8 mouse cellular contexts compared by ENCODE assay signal in genomic region chr1:171102547-171103177, GRCm38 (mm10). TPM values are rescaled to one million over a fixed set of nuclear protein-coding genes. Genes with fewer than 3 reads are reported as not detected.
DNase-seq lines count a peak whose midpoint lies in the region; ATAC-seq and TF ChIP-seq lines count a peak whose summit lies in the region.

No protein-coding gene starts in this region.

- peak overlapping the region; percentile 81 for H3K4me3 ChIP-seq in bone marrow macrophage, adult 2 months (ENCODE audit: insufficient read depth, low read length)
- peak overlapping the region; percentile 71 for H3K4me3 ChIP-seq in embryonic facial prominence, embryonic 15.5 days (replicated peaks)
- H3K4me3 ChIP-seq in limb, embryonic 14.5 days (replicated peaks; ENCODE audit: low read length), result peak overlapping the region; percentile 61
- peak overlapping the region; percentile 79 for H3K4me3 ChIP-seq in midbrain, embryonic 16.5 days (ENCODE audit: low read depth, low read length)
- peak overlapping the region; percentile 81 for H3K4me3 ChIP-seq in spleen, adult 2 months (ENCODE audit: extremely low read depth, insufficient read depth, insufficient read length)

- ATAC-seq in embryonic facial prominence, embryonic 15.5 days (ENCODE audit: insufficient number of reproducible peaks, low FRiP score, low TSS enrichment, low read depth), result peak; percentile 90
- peak; percentile 90 for ATAC-seq in limb, embryonic 14.5 days (ENCODE audit: low FRiP score, low read depth)
- ATAC-seq in midbrain, embryonic 16.5 days, result peak; percentile 93

- TF ChIP-seq CTCF in bone marrow macrophage, adult 2 months (IDR thresholded peaks at IDR 0.05; ENCODE audit: low read depth, low read length), result no peak
- no peak for TF ChIP-seq CTCF in spleen, adult 2 months (IDR thresholded peaks at IDR 0.05; ENCODE audit: extremely low read depth, insufficient read depth, insufficient read length, insufficient replicate concordance)

- peak; percentile 87 for DNase-seq in A20 (ENCODE audit: low read depth, low spot score)
- peak; percentile 71 to 89 for DNase-seq in heart, adult 9 months (ENCODE audit: low spot score in 2 of 2)
- DNase-seq in kidney, adult 9 months, result peak; percentile 91
- DNase-seq in limb, embryonic 14.5 days (ENCODE audit: low spot score), result peak; percentile 94
- peak; percentile 61 to 70 for DNase-seq in spleen, adult 2 months (ENCODE audit: low read depth in 1 of 2, low spot score in 2 of 2)

- under 1% methylated on average over 35 of the region's 35 CpGs for WGBS in embryonic facial prominence, embryonic 15.5 days
- under 1% methylated on average over 35 of the region's 35 CpGs for WGBS in limb, embryonic 14.5 days
- under 1% methylated on average over 35 of the region's 35 CpGs for WGBS in midbrain, embryonic 16.5 days
- under 1% methylated on average over 35 of the region's 35 CpGs for WGBS in spleen, adult 2 months

- TF ChIP-seq POLR2A in bone marrow macrophage, adult 2 months (IDR thresholded peaks at IDR 0.05; ENCODE audit: borderline replicate concordance, low read depth, low read length), result no peak
- no peak for TF ChIP-seq POLR2A in limb, embryonic 14.5 days (IDR thresholded peaks at IDR 0.05; ENCODE audit: borderline replicate concordance, extremely low read depth, insufficient read depth, insufficient read length)
- no peak for TF ChIP-seq POLR2A in spleen, adult 2 months (IDR thresholded peaks at IDR 0.05; ENCODE audit: low read depth, low read length)

- H3K4me1 ChIP-seq in bone marrow macrophage, adult 2 months (ENCODE audit: control insufficient read depth, insufficient read depth, low read length), result peaks cover 7% of the 10 kb centered on the region; the same call in 1 of the 2 replicates
- peaks cover 7% of the 10 kb centered on the region; the same call in 1 of the 2 replicates for H3K4me1 ChIP-seq in embryonic facial prominence, embryonic 15.5 days
- H3K4me1 ChIP-seq in limb, embryonic 14.5 days (ENCODE audit: control insufficient read depth, insufficient read depth, low read length), result 0 out of 2 replicates have a peak, but pooled peaks cover 3% of the 10 kb centered on the region
- peaks cover 9% of the 10 kb centered on the region; the same call in 1 of the 2 replicates for H3K4me1 ChIP-seq in midbrain, embryonic 16.5 days (ENCODE audit: control insufficient read depth, insufficient read depth, low read length)
- no peaks in the 10 kb centered on the region for H3K4me1 ChIP-seq in spleen, adult 2 months (ENCODE audit: control insufficient read depth, insufficient read depth, insufficient read length)

- H3K36me3 ChIP-seq in embryonic facial prominence, embryonic 15.5 days, result no peaks in the 10 kb centered on the region
- no peaks in the 10 kb centered on the region for H3K36me3 ChIP-seq in limb, embryonic 14.5 days (ENCODE audit: control insufficient read depth, insufficient read depth, low read length)
- no peaks in the 10 kb centered on the region for H3K36me3 ChIP-seq in midbrain, embryonic 16.5 days (ENCODE audit: control insufficient read depth, insufficient read depth, low read length)
- no peaks in the 10 kb centered on the region for H3K36me3 ChIP-seq in spleen, adult 2 months (ENCODE audit: control insufficient read depth, insufficient read depth, low read length)

- no peaks in the 10 kb centered on the region for H3K9me3 ChIP-seq in embryonic facial prominence, embryonic 15.5 days (replicated peaks)
- no peaks in the 10 kb centered on the region for H3K9me3 ChIP-seq in limb, embryonic 14.5 days (ENCODE audit: control insufficient read depth, low read length)
- H3K9me3 ChIP-seq in midbrain, embryonic 16.5 days (replicated peaks; ENCODE audit: control insufficient read depth, low read length, poor library complexity, severe bottlenecking), result no peaks in the 10 kb centered on the region

- H3K27ac ChIP-seq in bone marrow macrophage, adult 2 months (ENCODE audit: insufficient read depth, low read depth, low read length), result no peak overlapping the region
- peak overlapping the region; percentile 78 for H3K27ac ChIP-seq in embryonic facial prominence, embryonic 15.5 days (replicated peaks)
- no peak overlapping the region; the same call in 1 of the 2 replicates for H3K27ac ChIP-seq in limb, embryonic 14.5 days (replicated peaks; ENCODE audit: low read depth, low read length)
- peak overlapping the region; percentile 87 for H3K27ac ChIP-seq in midbrain, embryonic 16.5 days (ENCODE audit: low read length)
- 0 out of 2 replicates have a peak overlapping the region, but pooled peaks have one; percentile 6 for H3K27ac ChIP-seq in spleen, adult 2 months (ENCODE audit: insufficient read depth, low read length)

- H3K9ac ChIP-seq in embryonic facial prominence, embryonic 15.5 days, result peak overlapping the region; percentile 42; the same call in 1 of the 2 replicates
- peak overlapping the region; percentile 53 for H3K9ac ChIP-seq in limb, embryonic 14.5 days (ENCODE audit: low read depth, low read length, severe bottlenecking)
- H3K9ac ChIP-seq in midbrain, embryonic 16.5 days (ENCODE audit: low read depth, low read length), result peak overlapping the region; percentile 78

- H3K27me3 ChIP-seq in embryonic facial prominence, embryonic 15.5 days, result no peaks in the 10 kb centered on the region
- no peaks in the 10 kb centered on the region for H3K27me3 ChIP-seq in limb, embryonic 14.5 days (ENCODE audit: control insufficient read depth, insufficient read depth, low read length)
- H3K27me3 ChIP-seq in midbrain, embryonic 16.5 days (ENCODE audit: control insufficient read depth, insufficient read depth, low read depth, low read length), result no peaks in the 10 kb centered on the region
- no peaks in the 10 kb centered on the region for H3K27me3 ChIP-seq in spleen, adult 2 months (ENCODE audit: control insufficient read depth, insufficient read depth, low read length)

- H3K4me2 ChIP-seq in embryonic facial prominence, embryonic 15.5 days (replicated peaks), result peak overlapping the region; percentile 66
- H3K4me2 ChIP-seq in limb, embryonic 14.5 days (replicated peaks; ENCODE audit: low read depth, low read length, severe bottlenecking), result peak overlapping the region; percentile 51
- peak overlapping the region; percentile 61 for H3K4me2 ChIP-seq in midbrain, embryonic 16.5 days (ENCODE audit: low read length)

RNA-seq across cellular contexts. Expression of gene Cfap126, which starts 11.1 kb away (rescaled TPM):
- 4.5 and 5.7 TPM in 2 replicates for polyA plus RNA-seq in bone marrow macrophage, adult 2 months (2012; ENCODE audit: insufficient read depth, insufficient read length, missing spikeins)
- 14.2 and 28.6 TPM in 2 replicates for polyA plus RNA-seq in embryonic facial prominence, embryonic 15.5 days (2015; fragmentation: Nextera tagmentation; extraction: Ambion mirVana)
- 2.1 and 2.7 TPM in 2 replicates for polyA plus RNA-seq in limb, embryonic 14.5 days (2012; rRNA removed)
- polyA plus RNA-seq in limb, embryonic 14.5 days (2014; fragmentation: Nextera tagmentation; extraction: Ambion mirVana), result 1.1 and 1.3 TPM in 2 replicates
- 7.8 and 9.2 TPM in 2 replicates for polyA plus RNA-seq in midbrain, embryonic 16.5 days (2015; fragmentation: Nextera tagmentation; extraction: Ambion mirVana)
- polyA plus RNA-seq in spleen, adult 2 months (2012; rRNA removed), result 2.4 and 3.4 TPM in 2 replicates

RNA-seq across cellular contexts. Expression of gene Fcgr3, which starts 37.9 kb away (rescaled TPM):
- 1,121 and 1,154 TPM in 2 replicates for polyA plus RNA-seq in bone marrow macrophage, adult 2 months (2012; ENCODE audit: insufficient read depth, insufficient read length, missing spikeins)
- 25.6 and 26.1 TPM in 2 replicates for polyA plus RNA-seq in embryonic facial prominence, embryonic 15.5 days (2015; fragmentation: Nextera tagmentation; extraction: Ambion mirVana)
- 12.8 and 13.7 TPM in 2 replicates for polyA plus RNA-seq in limb, embryonic 14.5 days (2012; rRNA removed)
- 17.6 and 19.7 TPM in 2 replicates for polyA plus RNA-seq in limb, embryonic 14.5 days (2014; fragmentation: Nextera tagmentation; extraction: Ambion mirVana)
- 6.8 and 9.0 TPM in 2 replicates for polyA plus RNA-seq in midbrain, embryonic 16.5 days (2015; fragmentation: Nextera tagmentation; extraction: Ambion mirVana)
- polyA plus RNA-seq in spleen, adult 2 months (2012; rRNA removed), result 20.6 and 24.5 TPM in 2 replicates

RNA-seq across cellular contexts. Expression of gene Sdhc, which starts 47.7 kb away (rescaled TPM):
- 205 and 226 TPM in 2 replicates for polyA plus RNA-seq in bone marrow macrophage, adult 2 months (2012; ENCODE audit: insufficient read depth, insufficient read length, missing spikeins)
- 261 and 274 TPM in 2 replicates for polyA plus RNA-seq in embryonic facial prominence, embryonic 15.5 days (2015; fragmentation: Nextera tagmentation; extraction: Ambion mirVana)
- polyA plus RNA-seq in limb, embryonic 14.5 days (2012; rRNA removed), result 246 and 314 TPM in 2 replicates
- polyA plus RNA-seq in limb, embryonic 14.5 days (2014; fragmentation: Nextera tagmentation; extraction: Ambion mirVana), result 273 and 281 TPM in 2 replicates
- polyA plus RNA-seq in midbrain, embryonic 16.5 days (2015; fragmentation: Nextera tagmentation; extraction: Ambion mirVana), result 284 and 311 TPM in 2 replicates
- 65.7 and 67.8 TPM in 2 replicates for polyA plus RNA-seq in spleen, adult 2 months (2012; rRNA removed)

RNA-seq across cellular contexts. Expression of gene Mpz, which starts 47.8 kb away (rescaled TPM):
- 2.0 TPM in 1 of 2 replicates, not detected in the other for polyA plus RNA-seq in bone marrow macrophage, adult 2 months (2012; ENCODE audit: insufficient read depth, insufficient read length, missing spikeins)
- polyA plus RNA-seq in embryonic facial prominence, embryonic 15.5 days (2015; fragmentation: Nextera tagmentation; extraction: Ambion mirVana), result 6.8 and 8.5 TPM in 2 replicates
- polyA plus RNA-seq in limb, embryonic 14.5 days (2012; rRNA removed), result 14.6 and 19.8 TPM in 2 replicates
- 4.9 and 5.3 TPM in 2 replicates for polyA plus RNA-seq in limb, embryonic 14.5 days (2014; fragmentation: Nextera tagmentation; extraction: Ambion mirVana)
- polyA plus RNA-seq in midbrain, embryonic 16.5 days (2015; fragmentation: Nextera tagmentation; extraction: Ambion mirVana), result 0.20 and 0.63 TPM in 2 replicates
- polyA plus RNA-seq in spleen, adult 2 months (2012; rRNA removed), result 0.47 and 1.1 TPM in 2 replicates

Comparison
In these comparisons a context has a peak if more than half of its experiments do, and no peak if none do; other contexts are left out.
1. H3K27ac ChIP-seq: peak in embryonic facial prominence, embryonic 15.5 days (single experiment), midbrain, embryonic 16.5 days (single experiment) and spleen, adult 2 months (single experiment); none in bone marrow macrophage, adult 2 months (single experiment) and limb, embryonic 14.5 days (single experiment).
2. RNA of gene Fcgr3, which starts 37.9 kb away (polyA plus RNA-seq): 1,121 to 1,154 TPM in bone marrow macrophage, adult 2 months; 25.6 to 26.1 TPM in embryonic facial prominence, embryonic 15.5 days, 20.6 to 24.5 TPM in spleen, adult 2 months, 12.8 to 19.7 TPM in limb, embryonic 14.5 days and 6.8 to 9.0 TPM in midbrain, embryonic 16.5 days; every median in the first group is over 10 times any median in the second.
3. Peak in every context shown above with its lines, with median percentiles within 50 percentile points of each other: DNase-seq, H3K4me3 ChIP-seq, ATAC-seq, H3K4me2 ChIP-seq and H3K9ac ChIP-seq.